Mouse (Mus musculus) MEL (cell line): ENCODE measurements at regions not wholly inside any gene's neighbourhood (a gene's known extent, or its start where the extent isn't known, plus 50 kb on each side); places are given as distances from the start of the nearest gene placed in this dataset.

Source experiments
- BHLHE40 ChIP-seq: IDR thresholded peaks from 2 replicates; pipeline ENCODE4 v1.6.1; 2012; ENCODE audit warnings: low read depth, mild to moderate bottlenecking, inconsistent platforms, low read length, improper control_type of control experiment, borderline replicate concordance
- CTCF ChIP-seq, 3 experiments: IDR thresholded peaks in 2 of 3; conservative IDR thresholded peaks in 1 of 3; 2 replicates each; pipeline ENCODE4 v1.5.1; 2011 to 2012; ENCODE audit warnings: low read length in 3 of 3, low read depth in 2 of 3, mild to moderate bottlenecking in 2 of 3, improper control_type of control experiment in 1 of 3, inconsistent platforms in 1 of 3, mixed read lengths in 1 of 3, moderate library complexity in 1 of 3; ENCODE audit not compliant: control insufficient read depth in 1 of 3, insufficient read depth in 1 of 3, poor library complexity in 1 of 3, severe bottlenecking in 1 of 3
- GATA1 ChIP-seq: IDR thresholded peaks from 2 replicates; pipeline ENCODE4 v1.6.1; 2011; ENCODE audit warnings: low read depth, low read length, improper control_type of control experiment
- KAT2A ChIP-seq: conservative IDR thresholded peaks from 2 replicates; pipeline ENCODE4 v1.6.1; 2012; ENCODE audit warnings: low read depth, low read length, improper control_type of control experiment, inconsistent platforms
- POLR2A ChIP-seq, 2 experiments: IDR thresholded peaks; 2 replicates each; pipeline ENCODE4 v1.6.1; 2011 to 2012; ENCODE audit warnings: low read length in 2 of 2, mild to moderate bottlenecking in 2 of 2, control low read depth in 1 of 2, improper control_type of control experiment in 1 of 2, low read depth in 1 of 2, moderate library complexity in 1 of 2; ENCODE audit not compliant: control insufficient read depth in 1 of 2, insufficient read depth in 1 of 2, poor library complexity in 1 of 2
- RAD21 ChIP-seq: IDR thresholded peaks from 2 replicates; pipeline ENCODE4 v1.6.1; 2011; ENCODE audit warnings: mild to moderate bottlenecking, low read depth, low read length, improper control_type of control experiment
- TAL1 ChIP-seq: IDR thresholded peaks from 2 replicates; pipeline ENCODE4 v1.6.1; 2012; ENCODE audit warnings: mild to moderate bottlenecking, inconsistent platforms, low read length, moderate library complexity, mixed read lengths
- TCF12 ChIP-seq: IDR thresholded peaks from 2 replicates; pipeline ENCODE4 v1.6.1; 2014; ENCODE audit warnings: low read depth, mild to moderate bottlenecking, inconsistent platforms, low read length, improper control_type of control experiment, moderate library complexity
- USF2 ChIP-seq, 2 experiments: IDR thresholded peaks; 2 replicates each; pipeline ENCODE4 v1.6.1; 2011 to 2012; ENCODE audit warnings: improper control_type of control experiment in 2 of 2, low read length in 2 of 2, borderline replicate concordance in 1 of 2, inconsistent platforms in 1 of 2, low read depth in 1 of 2, mild to moderate bottlenecking in 1 of 2; ENCODE audit not compliant: insufficient read depth in 1 of 2
- ZC3H11A ChIP-seq: IDR thresholded peaks from 2 replicates; pipeline ENCODE4 v1.6.1; 2012; ENCODE audit warnings: low read depth, mild to moderate bottlenecking, inconsistent platforms, low read length, improper control_type of control experiment
- ZKSCAN1 ChIP-seq: IDR thresholded peaks from 2 replicates; pipeline ENCODE4 v1.6.1; 2012; ENCODE audit warnings: low read depth, mild to moderate bottlenecking, inconsistent platforms, low read length, improper control_type of control experiment, moderate library complexity

DNA sequence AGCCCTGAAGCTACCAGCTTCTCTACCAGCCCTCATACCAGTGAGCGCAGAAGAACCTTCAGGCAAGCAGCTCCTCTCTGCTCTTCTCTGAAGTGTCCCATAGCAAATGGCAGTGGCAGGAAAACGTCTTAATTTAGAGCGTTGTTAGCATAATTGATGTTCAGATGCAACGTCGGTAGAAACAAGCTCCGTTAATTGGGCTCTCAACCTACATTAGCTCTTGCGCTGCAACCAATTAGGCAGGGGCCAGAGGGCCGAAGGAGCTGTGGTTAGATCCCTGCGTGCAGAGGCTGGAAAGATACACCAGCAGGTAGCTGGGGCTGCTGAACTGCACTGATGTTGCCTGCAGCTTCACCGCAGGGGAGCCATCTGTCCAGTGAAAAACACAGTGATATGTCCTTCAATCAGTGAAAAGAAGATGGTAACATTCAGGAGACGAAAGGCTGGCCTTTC, 145.6 kb downstream of the Gm45692 start:
- TF ChIP-seq TCF12 (no peak), GATA1 (no peak), POLR2A (IDR thresholded peaks at IDR 0.05; ENCODE audit: control insufficient read depth in 1 of 2, insufficient read depth in 1 of 2, low read depth in 1 of 2, low read length in 2 of 2, poor library complexity in 1 of 2) (no peak), CTCF (IDR thresholded peaks at IDR 0.05 in 2 of 3, conservative IDR thresholded peaks at IDR 0.05 in 1 of 3; ENCODE audit: control insufficient read depth in 1 of 3, insufficient read depth in 1 of 3, low read depth in 2 of 3, low read length in 3 of 3, poor library complexity in 1 of 3, severe bottlenecking in 1 of 3) (no peak), ZKSCAN1 (no peak), ZC3H11A (no peak), TAL1 (no peak), KAT2A (no peak), BHLHE40 (no peak), RAD21 (no peak), USF2 (IDR thresholded peaks at IDR 0.05; ENCODE audit: borderline replicate concordance in 1 of 2, insufficient read depth in 1 of 2, low read depth in 1 of 2, low read length in 2 of 2) (no peak)
